Mouse (Mus musculus): ENCODE results near the gene Lgals9. TPM values are rescaled to one million over a fixed set of nuclear protein-coding genes. Genes with fewer than 3 reads are reported as not detected.
A peak's percentile ranks its signal among the peaks of the same experiment; 100 is the strongest.

Gene Lgals9
- total and polyA plus RNA-seq, 3 experiments = 160 to 287 (median 228) TPM

DNA sequence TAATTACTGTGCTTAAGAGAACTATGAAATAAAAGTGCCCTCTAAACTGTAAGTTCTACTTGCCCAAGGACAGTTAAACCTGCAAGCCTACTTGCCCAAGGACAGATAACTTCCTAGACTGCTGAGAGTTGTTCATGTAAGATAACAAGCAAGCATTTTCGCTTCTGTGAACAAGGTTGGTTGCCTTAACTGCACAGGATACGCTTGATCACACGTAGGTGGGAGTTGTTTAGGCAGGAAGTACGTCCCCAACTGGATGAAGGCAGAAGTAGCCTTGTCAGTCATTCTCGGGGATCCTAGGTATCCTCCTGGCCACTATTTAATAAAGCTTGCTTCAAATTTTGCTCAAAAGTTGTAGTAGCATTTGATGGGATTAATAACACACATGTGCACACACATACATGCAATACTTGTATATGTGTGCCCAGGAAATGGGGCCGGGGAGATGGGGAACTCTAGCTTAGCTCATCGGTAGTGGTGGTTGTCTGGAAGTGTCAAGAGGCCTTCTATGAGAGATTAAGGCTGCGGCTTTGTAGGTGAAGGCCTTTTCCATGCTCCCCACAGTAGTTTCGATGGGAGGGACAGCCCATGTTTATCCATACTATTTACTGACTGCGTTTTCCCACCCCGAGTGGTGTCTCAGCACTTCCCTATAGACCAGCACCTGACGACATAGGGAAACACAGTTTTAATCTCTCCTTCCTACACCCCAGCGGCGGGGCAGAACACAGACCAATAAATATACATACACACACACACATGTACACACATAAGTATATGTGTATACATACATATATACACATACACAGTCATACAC is 21.0 kb upstream of the Lgals9 start (continued):
- TF ChIP-seq TBP (IDR thresholded peaks at IDR 0.05; ENCODE audit: low read depth, low read length) = peak; percentile 93
- TF ChIP-seq BHLHE40 (IDR thresholded peaks at IDR 0.05; ENCODE audit: borderline replicate concordance, low read depth, low read length) = peak; percentile 42; the same call in 1 of the 2 replicates
- TF ChIP-seq NELFE (IDR thresholded peaks at IDR 0.05; ENCODE audit: low read depth, low read length) = peak; percentile 77
- no peak for TF ChIP-seq USF1 (IDR thresholded peaks at IDR 0.05; ENCODE audit: low read depth, low read length)
- TF ChIP-seq TCF12 (IDR thresholded peaks at IDR 0.05; ENCODE audit: low read depth, low read length) = peak; percentile 95
- no peak for TF ChIP-seq ZNF384 (IDR thresholded peaks at IDR 0.05; ENCODE audit: low read depth, low read length)
- 0 out of 2 replicates have a peak, but pooled peaks have one; percentile 66 for TF ChIP-seq UBTF (IDR thresholded peaks at IDR 0.05; ENCODE audit: borderline replicate concordance, insufficient read depth, low read depth, low read length)
- peak; percentile 79 for TF ChIP-seq TAL1 (IDR thresholded peaks at IDR 0.05; ENCODE audit: low read length)
- TF ChIP-seq USF2 (IDR thresholded peaks at IDR 0.05; ENCODE audit: borderline replicate concordance in 1 of 2, insufficient read depth in 1 of 2, low read depth in 1 of 2, low read length in 2 of 2) = no peak
- no peak for TF ChIP-seq GABPA (IDR thresholded peaks at IDR 0.05; ENCODE audit: low read depth, low read length)
- TF ChIP-seq CTCF (IDR thresholded peaks at IDR 0.05 in 2 of 3, conservative IDR thresholded peaks at IDR 0.05 in 1 of 3; ENCODE audit: control insufficient read depth in 1 of 3, insufficient read depth in 1 of 3, low read depth in 2 of 3, low read length in 3 of 3, poor library complexity in 1 of 3, severe bottlenecking in 1 of 3) = peak in 2 of 3 experiments; percentile 8 to 23; a peak in 3 of 6 replicates
- no peak for TF ChIP-seq ZKSCAN1 (IDR thresholded peaks at IDR 0.05; ENCODE audit: low read depth, low read length)
- peak; percentile 93 for TF ChIP-seq RCOR1 (IDR thresholded peaks at IDR 0.05; ENCODE audit: low read depth, low read length)
- no peak; the same call in 1 of the 2 replicates for TF ChIP-seq RAD21 (IDR thresholded peaks at IDR 0.05; ENCODE audit: low read depth, low read length)
- TF ChIP-seq SIN3A (IDR thresholded peaks at IDR 0.05; ENCODE audit: low read length) = peak; percentile 96
- TF ChIP-seq EP300 (IDR thresholded peaks at IDR 0.05; ENCODE audit: low read depth in 1 of 2, low read length in 2 of 2) = peak; percentile 96 to 99
- peak; percentile 74; the same call in 1 of the 2 replicates for TF ChIP-seq JUND (IDR thresholded peaks at IDR 0.05; ENCODE audit: low read depth, low read length)
- TF ChIP-seq ELF1 (IDR thresholded peaks at IDR 0.05; ENCODE audit: low read depth, low read length) = peak; percentile 84
- peak; percentile 93 for TF ChIP-seq MYC (IDR thresholded peaks at IDR 0.05; ENCODE audit: low read depth, low read length)

DNA sequence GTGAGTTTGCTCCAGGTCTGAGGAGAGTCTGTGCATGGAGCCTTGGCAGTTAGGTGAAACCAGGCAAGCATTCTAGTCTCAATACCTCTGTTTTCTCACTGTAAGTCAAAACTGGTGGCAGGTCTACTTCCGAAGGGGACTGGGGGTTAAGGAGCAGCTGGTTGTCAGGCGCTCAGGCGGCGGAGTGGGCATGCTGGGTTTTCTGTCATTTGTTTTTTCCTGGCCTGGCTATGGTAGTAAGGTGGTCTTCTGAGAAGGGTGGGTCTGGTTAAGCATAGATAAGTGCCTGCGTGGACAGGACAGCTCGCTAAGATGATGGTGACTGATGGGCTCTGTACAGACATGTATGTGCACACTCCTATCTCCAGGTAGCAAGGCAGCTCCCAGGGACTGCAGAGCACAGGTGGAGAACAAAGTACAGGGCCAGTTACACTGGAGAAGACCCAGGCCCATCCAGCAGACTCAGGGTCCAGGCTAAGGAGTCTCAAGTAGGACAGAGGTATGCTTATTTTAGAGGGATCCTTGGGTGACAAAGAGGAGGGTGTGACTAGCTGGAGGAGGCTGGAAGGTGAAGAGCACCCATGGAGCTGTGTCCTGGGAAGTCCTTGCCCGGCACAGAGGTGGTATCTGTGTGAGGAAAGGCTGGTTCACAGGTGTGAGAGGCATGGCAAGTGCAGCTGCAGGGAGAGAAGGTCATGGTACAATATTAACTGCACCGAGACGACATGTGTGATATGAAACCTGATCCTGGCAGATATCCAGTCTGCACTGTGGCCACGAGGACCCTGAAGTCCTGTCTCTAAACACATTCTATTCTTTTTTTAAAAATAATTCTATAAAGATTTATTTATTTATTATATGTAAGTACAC is 19.3 kb upstream of the Lgals9 start:
- Histone ChIP-seq H3K79me2 (ENCODE audit: control insufficient read depth, insufficient read depth, low read length, poor library complexity) (no peaks in the 10 kb centered on the region), H3K27ac (ENCODE audit: control insufficient read depth, low read depth, low read length) (peak overlapping the region; percentile 90), H3K4me3 (ENCODE audit: control insufficient read depth in 1 of 2, insufficient read depth in 1 of 2, low read depth in 2 of 2, low read length in 2 of 2) (peak overlapping the region; percentile 5; a peak in 2 of 4 replicates), H3K4me1 (ENCODE audit: control insufficient read depth in 1 of 2, insufficient read depth in 2 of 2, low read length in 2 of 2) (peaks cover 61% of the 10 kb centered on the region in 2 experiments), H3K27me3 (ENCODE audit: control insufficient read depth in 1 of 2, insufficient read depth in 2 of 2, low read length in 2 of 2) (no peaks in the 10 kb centered on the region), H3K36me3 (ENCODE audit: control insufficient read depth in 1 of 2, insufficient read depth in 2 of 2, low read length in 2 of 2) (peaks cover 0 to 60% of the 10 kb centered on the region in 2 experiments; a peak in 2 of 4 replicates), H3K9ac (ENCODE audit: control insufficient read depth, low read depth, low read length, poor library complexity, severe bottlenecking) (peak overlapping the region; percentile 36), H3K9me3 (replicated peaks; ENCODE audit: insufficient read depth, low read length) (no peaks in the 10 kb centered on the region)
- peak; percentile 55 for DNase-seq (ENCODE audit: low read depth, low spot score)
- TF ChIP-seq MYB (IDR thresholded peaks at IDR 0.05; ENCODE audit: low read depth, low read length) (no peak), GABPA (IDR thresholded peaks at IDR 0.05; ENCODE audit: low read depth, low read length) (no peak), HCFC1 (IDR thresholded peaks at IDR 0.05; ENCODE audit: low read depth, low read length) (no peak), ELF1 (IDR thresholded peaks at IDR 0.05; ENCODE audit: low read depth, low read length) (no peak), MAFK (IDR thresholded peaks at IDR 0.05; ENCODE audit: borderline replicate concordance, low read depth, low read length) (no peak), RAD21 (IDR thresholded peaks at IDR 0.05; ENCODE audit: low read depth, low read length) (no peak), TAL1 (IDR thresholded peaks at IDR 0.05; ENCODE audit: low read length) (no peak), USF1 (IDR thresholded peaks at IDR 0.05; ENCODE audit: low read depth, low read length) (no peak), MAZ (IDR thresholded peaks at IDR 0.05; ENCODE audit: low read depth, low read length) (0 out of 2 replicates have a peak, but pooled peaks have one; percentile 32), MXI1 (IDR thresholded peaks at IDR 0.05; ENCODE audit: low read depth, low read length) (peak; percentile 57; the same call in 1 of the 2 replicates), SIN3A (IDR thresholded peaks at IDR 0.05; ENCODE audit: low read length) (no peak; the same call in none of the 2 replicates), ZMIZ1 (IDR thresholded peaks at IDR 0.05; ENCODE audit: low read depth, low read length) (no peak), EP300 (IDR thresholded peaks at IDR 0.05; ENCODE audit: low read depth in 1 of 2, low read length in 2 of 2) (0 out of 4 replicates have a peak, but pooled peaks of 1 of the 2 experiments have one; percentile 25), GATA1 (IDR thresholded peaks at IDR 0.05; ENCODE audit: low read depth, low read length) (no peak), CHD2 (IDR thresholded peaks at IDR 0.05; ENCODE audit: low read length) (no peak), UBTF (IDR thresholded peaks at IDR 0.05; ENCODE audit: borderline replicate concordance, insufficient read depth, low read depth, low read length) (no peak), TCF12 (IDR thresholded peaks at IDR 0.05; ENCODE audit: low read depth, low read length) (peak; percentile 59), CHD1 (IDR thresholded peaks at IDR 0.05; ENCODE audit: low read depth, low read length) (no peak), ZC3H11A (IDR thresholded peaks at IDR 0.05; ENCODE audit: low read depth, low read length) (no peak)
